Mouse (Mus musculus): ENCODE data around the gene Misp. TPM values are rescaled to one million over a fixed set of nuclear protein-coding genes. Genes with fewer than 3 reads are reported as not detected.

Gene Misp
- not detected for polyA plus RNA-seq (2017; shearing (Covaris generic))

- no peak for ATAC-seq
These were observed at the start of gene Misp for GRCm38 (mm10) chr10:79820782-79821181. TSS of gene Misp (plus strand) at chr10:79820989.

DNA sequence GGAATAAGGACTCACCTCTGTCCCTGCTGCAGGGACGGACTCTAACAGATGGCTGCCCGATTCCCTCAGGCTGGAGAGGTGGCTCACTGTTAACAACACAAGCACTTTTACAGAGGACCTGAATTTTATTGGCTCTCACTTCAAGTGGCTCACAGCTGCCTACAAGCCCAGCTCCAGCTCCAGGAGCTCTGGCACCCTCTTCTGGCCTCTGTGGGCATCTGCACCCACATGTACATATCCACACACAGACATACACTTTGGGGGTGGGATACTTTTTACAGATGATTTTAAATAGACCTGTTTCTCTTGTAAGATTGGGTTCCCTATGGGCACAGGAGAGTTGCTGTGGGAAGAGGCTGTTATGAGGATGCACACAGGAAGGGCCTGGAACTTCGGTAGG, 48.5 kb upstream of the Misp start:
- no peak for ATAC-seq

DNA sequence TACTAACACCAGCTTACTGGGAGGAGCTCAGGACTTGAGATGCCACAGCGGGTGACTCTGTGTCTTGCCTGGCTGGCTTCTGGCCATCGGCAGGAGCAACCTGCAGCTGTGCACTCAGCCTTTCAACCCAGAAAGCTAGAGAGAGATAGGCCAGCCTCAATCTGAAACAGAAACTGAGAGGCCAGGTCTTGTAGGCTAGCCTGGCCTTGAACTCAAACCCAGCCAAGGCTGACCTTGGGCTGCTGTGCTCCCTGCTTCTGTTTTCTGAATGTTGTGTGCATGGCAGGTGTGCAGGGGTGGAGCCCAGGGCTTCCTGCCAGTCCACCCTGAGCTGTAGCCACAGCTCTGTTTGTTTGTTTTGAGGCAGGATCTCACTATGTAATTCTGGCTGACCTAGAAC, 47.6 kb upstream of the Misp start:
- no peak for ATAC-seq

DNA sequence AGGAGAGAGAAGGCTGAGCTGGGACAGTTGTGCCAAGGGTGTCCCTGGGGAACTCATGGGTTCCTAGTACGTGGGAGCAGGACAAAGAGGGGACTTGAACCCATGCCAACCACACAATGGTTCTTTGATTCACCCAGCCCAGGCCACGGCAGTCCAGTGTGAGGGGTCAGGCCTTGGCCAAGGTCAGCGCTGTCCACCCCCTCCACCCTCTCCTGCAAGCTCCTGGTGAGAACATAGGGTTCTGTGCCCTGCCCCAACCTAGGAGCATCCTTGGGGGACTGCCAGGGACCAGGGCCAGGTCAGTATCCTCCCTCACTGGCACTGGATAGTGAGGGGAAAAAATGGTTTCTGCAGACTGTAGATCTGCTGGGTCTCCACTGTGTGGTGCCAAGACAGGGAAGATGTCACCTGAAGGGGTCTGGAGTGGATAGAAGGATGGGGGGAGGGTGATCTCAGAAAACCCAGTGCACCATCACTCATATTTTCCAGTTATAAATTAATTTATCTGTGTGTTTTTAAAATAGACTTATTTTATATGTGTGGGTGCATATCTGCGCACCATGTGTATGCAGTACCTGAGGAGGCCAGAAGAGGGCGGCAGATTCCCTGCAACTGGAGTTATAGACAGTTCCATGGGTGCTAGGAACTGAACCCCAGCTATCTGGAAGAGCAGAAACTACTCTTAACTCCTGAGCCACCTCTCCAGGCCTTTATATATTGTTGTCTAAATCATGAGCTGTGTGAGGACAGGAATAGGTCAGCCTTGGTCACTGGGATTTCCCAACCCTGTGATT, 46.1 kb upstream of the Misp start:
- ATAC-seq = no peak

- ATAC-seq = no peak
These were observed 43.7 kb upstream of the Misp start, which contains the start of gene Fstl3 for GRCm38 (mm10) chr10:79777103-79777531. TSS of gene Fstl3 (plus strand) at chr10:79777272.

DNA sequence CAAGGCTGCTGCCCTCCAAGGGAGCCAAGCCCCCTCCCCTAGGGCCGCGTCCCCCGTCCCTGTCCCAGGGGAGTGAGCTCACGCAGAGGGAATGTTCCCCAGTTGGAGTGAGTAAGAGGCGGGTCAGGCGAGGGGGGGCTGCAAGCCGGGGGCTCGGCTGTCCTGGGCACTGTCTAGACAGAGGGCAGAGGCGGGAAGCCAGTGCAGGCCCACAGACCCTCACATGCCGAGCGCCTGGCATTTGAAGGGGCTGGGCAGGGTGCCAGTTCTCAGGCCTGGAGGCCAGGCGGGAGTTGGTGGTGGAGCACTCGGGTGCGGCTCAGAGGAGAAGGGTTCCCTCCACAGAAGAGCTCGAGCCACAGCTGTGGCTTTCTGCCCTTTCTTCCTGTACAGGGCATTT, 42.8 kb upstream of the Misp start:
- ATAC-seq = no peak

- no peak for ATAC-seq
These were observed 41.6 kb upstream of the Misp start for GRCm38 (mm10) chr10:79779193-79779592.

GRCm38 (mm10) chr10:79779784-79780663, 40.8 kb upstream of the Misp start:
- ATAC-seq = peak; percentile 82

- ATAC-seq = peak; percentile 60
These were observed 40.1 kb upstream of the Misp start for GRCm38 (mm10) chr10:79780664-79781015.

- ATAC-seq = no peak
These were observed 39.6 kb upstream of the Misp start for GRCm38 (mm10) chr10:79781139-79781538.

DNA sequence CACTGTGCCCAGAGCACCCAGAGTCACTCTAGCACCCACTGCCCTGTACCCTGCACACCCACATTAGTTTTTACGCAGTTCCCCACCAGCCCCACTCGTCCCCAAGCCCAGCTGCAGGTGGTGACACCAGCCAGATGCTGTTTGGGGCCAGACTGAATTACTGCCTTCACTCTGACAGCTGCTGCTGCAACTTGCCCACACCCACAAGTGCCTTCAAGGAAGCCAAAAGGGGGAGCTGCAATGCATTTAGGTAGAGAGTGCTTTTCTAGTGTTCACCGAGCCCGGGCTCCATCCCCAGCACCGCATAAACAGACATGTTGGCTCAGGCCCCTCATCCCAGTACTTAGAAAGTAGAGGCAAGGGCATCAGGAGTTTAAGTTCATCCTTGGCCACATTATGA, 38.8 kb upstream of the Misp start:
- no peak for ATAC-seq

DNA sequence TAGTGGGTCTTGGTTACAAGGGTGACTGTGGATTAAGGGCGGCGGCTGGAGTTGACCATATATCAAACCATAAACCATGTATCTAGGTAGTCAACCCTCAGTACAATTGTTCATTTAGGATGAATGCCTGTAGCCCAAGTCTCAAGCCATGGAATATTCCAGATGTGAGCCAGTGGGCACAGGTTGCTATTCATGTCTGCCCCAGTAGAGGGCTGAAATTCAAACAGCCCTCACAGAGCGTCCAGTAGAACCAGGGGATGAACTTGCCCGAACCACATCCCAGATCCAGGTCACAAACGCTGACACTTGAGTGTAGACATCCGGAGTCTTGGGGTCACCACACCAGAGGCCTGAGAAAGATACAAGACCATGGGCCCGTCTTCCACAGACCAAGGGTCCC, 37.7 kb upstream of the Misp start:
- ATAC-seq = no peak

- no peak for ATAC-seq
These were observed 36.6 kb upstream of the Misp start for GRCm38 (mm10) chr10:79783920-79784800.

DNA sequence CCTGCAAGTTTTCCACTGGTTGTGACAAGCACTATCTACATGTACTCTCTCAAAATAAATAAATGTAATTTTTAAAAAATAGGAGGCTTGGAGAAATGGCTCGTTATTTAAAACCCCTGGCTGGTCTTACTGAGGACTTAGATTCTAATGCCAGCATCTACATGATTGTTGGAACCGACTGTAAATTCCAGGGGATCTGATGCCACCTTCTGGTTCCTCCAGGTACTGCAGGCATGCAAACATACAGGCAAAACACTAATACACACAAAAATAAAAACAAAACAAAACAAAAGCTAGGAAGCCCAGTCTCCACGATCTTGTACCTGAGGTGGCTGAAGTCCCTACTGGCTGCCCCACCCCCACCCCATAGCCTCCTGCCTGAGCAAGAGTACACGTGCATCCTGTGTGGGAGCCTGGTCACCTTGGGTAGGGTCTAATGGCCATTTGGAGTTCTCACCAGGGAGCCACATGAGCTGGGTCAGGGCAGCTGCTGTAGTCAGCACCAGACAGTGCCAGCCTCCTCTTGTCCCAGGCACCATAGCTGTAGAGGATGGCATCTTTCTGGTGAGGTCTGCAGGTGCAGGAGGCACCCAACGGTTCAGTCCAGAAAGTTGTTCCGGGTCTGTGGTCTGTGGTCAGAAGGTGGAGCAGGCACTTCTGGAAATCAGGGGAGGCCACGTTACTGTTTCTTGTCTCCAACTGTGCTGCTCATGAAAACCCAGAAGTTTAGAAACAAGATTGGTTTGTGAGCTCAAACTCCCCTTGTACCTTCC, 32.2 kb upstream of the Misp start:
- peak; percentile 58 for ATAC-seq

GRCm38 (mm10) chr10:79789581-79789980, 31.2 kb upstream of the Misp start:
- ATAC-seq = no peak

- ATAC-seq = no peak
These were observed 29.9 kb upstream of the Misp start, which contains the start of gene Prss57 for GRCm38 (mm10) chr10:79790861-79791260. TSS of gene Prss57 (minus strand) at chr10:79790961.

- ATAC-seq = no peak
These were observed 28.3 kb upstream of the Misp start for GRCm38 (mm10) chr10:79792339-79793040.

GRCm38 (mm10) chr10:79793051-79793737, 27.6 kb upstream of the Misp start, which contains the start of gene Palm:
TSS of gene Palm (plus strand) at chr10:79793572.
- peak; percentile 68 for ATAC-seq

- no peak for ATAC-seq
These were observed 26.9 kb upstream of the Misp start for GRCm38 (mm10) chr10:79793738-79794490.

DNA sequence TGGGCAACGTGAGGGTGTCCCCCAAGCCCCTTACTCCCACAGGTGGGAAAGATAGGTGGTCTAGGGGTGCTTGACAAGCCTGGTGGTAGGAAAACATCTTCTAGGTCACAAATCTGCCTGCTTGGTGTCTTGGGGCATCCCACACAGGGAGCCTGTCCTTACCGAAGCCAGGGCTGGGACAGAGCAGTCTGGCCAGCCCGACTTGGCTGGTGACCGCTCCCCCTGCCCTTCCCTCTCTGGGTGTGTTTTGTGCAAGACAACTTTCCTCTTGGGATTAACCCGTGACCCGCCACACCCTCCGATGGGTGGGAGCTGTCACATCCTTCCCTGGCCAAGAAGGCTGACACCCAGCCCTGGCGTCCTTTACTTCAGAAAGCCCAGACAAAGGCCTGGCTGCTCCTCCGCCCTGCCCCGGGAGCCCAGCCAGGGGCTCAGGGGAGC, 26.3 kb upstream of the Misp start:
- no peak for ATAC-seq
